Mouse (Mus musculus) hindbrain, embryonic 15.5 days (tissue): Measurements from ENCODE around the gene Otog. TPM values are rescaled to one million over a fixed set of nuclear protein-coding genes. Genes with fewer than 3 reads are reported as not detected.
A peak's percentile ranks its signal among the peaks of the same experiment; 100 is the strongest.

ENCODE experiments used
- ATAC-seq: fragments of 200-750 bp; cut with Nextera tagmentation; 2 replicates; pipeline ENCODE4 v1.8.0; 2017; ENCODE audit warnings: low read depth, moderate number of reproducible peaks, moderate TSS enrichment; ENCODE audit not compliant: low FRiP score
- H3K27ac ChIP-seq: fragments of 300-500 bp; sonication (generic); replicated peaks from 2 replicates; pipeline ENCODE4 v1.5.1; 2015; ENCODE audit warnings: mild to moderate bottlenecking, inconsistent platforms
- H3K27me3 ChIP-seq: fragments of 300-500 bp; sonication (generic); 2 replicates; pipeline ENCODE4 v1.6.1; 2015; ENCODE audit warnings: control low read depth, inconsistent platforms
- H3K36me3 ChIP-seq: fragments of 300-500 bp; sonication (generic); 2 replicates; pipeline ENCODE4 v1.6.1; 2015; ENCODE audit warnings: control low read depth, inconsistent platforms
- H3K4me1 ChIP-seq: fragments of 300-500 bp; sonication (generic); replicated peaks from 2 replicates; pipeline ENCODE4 v1.6.1; 2015; ENCODE audit warnings: control low read depth, inconsistent platforms
- H3K4me2 ChIP-seq: fragments of 300-500 bp; sonication (generic); 2 replicates; pipeline ENCODE4 v1.6.1; 2015; ENCODE audit warnings: moderate library complexity, mild to moderate bottlenecking, inconsistent platforms
- H3K4me3 ChIP-seq: fragments of 300-500 bp; sonication (generic); 2 replicates; pipeline ENCODE4 v1.5.1; 2015; ENCODE audit warnings: mild to moderate bottlenecking, inconsistent platforms
- H3K9ac ChIP-seq: fragments of 300-500 bp; sonication (generic); 2 replicates; pipeline ENCODE4 v1.6.1; 2015; ENCODE audit warnings: inconsistent platforms
- H3K9me3 ChIP-seq: fragments of 300-500 bp; sonication (generic); 2 replicates; pipeline ENCODE4 v1.6.1; 2016; ENCODE audit warnings: control low read depth, inconsistent platforms
- WGBS: fragments of 180-500 bp; shearing (Covaris S2); methylation state at CpG from one replicate; pipeline ENCODE4 v1.1.7; 2015; 5-methylcytosine and 5-hydroxymethylcytosine counted together
- polyA plus RNA-seq: library from polyadenylated mRNA; unstranded; fragments of >200 nt; fragmentation: Nextera tagmentation; extraction: Ambion mirVana; gene quantifications from 2 replicates; pipeline ENCODE4 v1.2.1, GENCODE M21; 2015

Otog gene
- polyA plus RNA-seq, 1 experiment from 2014 or later = 0.05 TPM

DNA sequence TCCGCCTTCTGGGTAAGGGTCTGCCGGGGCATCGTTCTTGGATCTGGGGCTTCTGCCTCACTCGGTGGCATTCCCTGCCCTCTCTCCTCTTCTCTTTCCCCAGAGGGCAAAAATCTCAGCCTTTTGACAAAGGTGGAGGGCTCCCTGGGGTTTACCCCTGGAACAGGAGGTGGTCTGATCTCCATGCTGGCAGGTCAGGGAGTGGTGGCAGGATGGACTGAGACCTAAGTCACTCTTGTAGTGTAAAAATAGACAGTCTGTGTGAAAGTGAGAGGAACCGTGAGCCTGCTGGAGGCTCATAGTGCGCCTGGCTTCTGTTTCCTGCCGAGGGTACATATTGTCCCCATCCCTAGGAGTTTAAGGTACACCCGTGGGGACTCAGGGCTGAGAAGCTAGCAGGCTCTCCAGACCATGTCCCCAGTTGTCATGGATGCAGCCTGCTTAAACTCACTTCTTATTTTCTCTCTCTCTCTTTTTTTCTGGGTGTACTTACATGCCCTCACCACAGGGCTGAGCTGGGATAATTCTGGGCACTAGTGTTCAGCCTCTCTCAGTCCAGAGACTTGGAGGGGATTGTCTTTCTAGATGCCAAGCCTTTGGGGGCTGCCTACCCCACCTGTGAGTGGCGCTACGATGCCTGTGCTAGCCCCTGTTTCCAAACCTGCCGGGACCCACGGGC lies 44.5 kb downstream of the Otog start:
- Histone ChIP-seq H3K36me3 (no peaks in the 10 kb centered on the region), H3K27me3 (no peaks in the 10 kb centered on the region), H3K4me3 (no peak overlapping the region), H3K4me2 (no peak overlapping the region), H3K27ac (no peak overlapping the region), H3K9me3 (no peaks in the 10 kb centered on the region), H3K4me1 (no peaks in the 10 kb centered on the region), H3K9ac (no peak overlapping the region)
- no peak for ATAC-seq
- whole genome bisulfite sequencing = 87% methylated on average over 12 of the region's 12 CpGs

DNA sequence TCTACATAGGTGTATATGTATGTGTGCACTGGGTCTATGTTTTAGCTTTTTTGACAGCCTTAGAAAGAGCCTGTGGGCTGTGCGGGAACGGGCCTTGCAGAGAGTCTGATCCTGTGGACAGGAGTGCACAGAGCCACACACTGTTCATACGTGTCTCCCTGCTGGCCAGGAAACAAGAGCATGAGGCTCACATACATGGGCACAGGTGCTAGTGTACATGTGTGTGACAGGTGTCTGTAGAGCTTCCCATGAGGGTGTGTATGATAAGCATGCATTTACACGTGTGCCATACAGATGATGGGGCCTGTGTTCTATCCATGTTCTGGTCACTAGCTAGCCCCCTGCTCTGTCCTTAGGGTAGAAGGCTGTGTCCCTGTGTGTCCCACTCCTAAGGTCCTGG lies 45.6 kb downstream of the Otog start:
- Histone ChIP-seq H3K9ac (no peak overlapping the region), H3K36me3 (no peaks in the 10 kb centered on the region), H3K4me3 (no peak overlapping the region), H3K4me2 (no peak overlapping the region), H3K27ac (no peak overlapping the region), H3K4me1 (no peaks in the 10 kb centered on the region), H3K9me3 (no peaks in the 10 kb centered on the region), H3K27me3 (no peaks in the 10 kb centered on the region)
- WGBS = 93% methylated on average over 4 of the region's 4 CpGs
- ATAC-seq = no peak

DNA sequence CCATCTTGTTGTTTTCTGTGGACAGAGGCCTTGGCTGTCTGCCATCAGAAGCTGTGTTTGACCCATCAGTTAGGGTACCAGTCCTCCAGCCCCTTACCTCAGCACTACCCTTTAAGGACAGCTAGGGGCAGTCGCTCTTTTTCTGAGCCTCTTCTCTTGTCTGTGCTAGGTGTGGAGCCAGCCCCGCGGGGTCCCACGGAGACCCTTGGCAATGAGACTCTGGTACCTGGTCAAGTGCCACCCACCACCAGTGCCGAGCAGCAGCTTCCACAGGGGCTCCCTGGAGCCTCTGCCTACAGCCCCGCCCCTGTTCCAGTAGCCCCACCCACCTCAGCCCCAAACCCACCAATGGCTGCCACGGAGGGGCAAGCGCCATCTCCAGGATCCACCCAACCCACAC lies 46.3 kb downstream of the Otog start:
- no peak overlapping the region for H3K9ac ChIP-seq
- H3K36me3 ChIP-seq = no peaks in the 10 kb centered on the region
- 25% methylated on average over 8 of the region's 8 CpGs for WGBS
- ATAC-seq = no peak
- H3K4me3 ChIP-seq = no peak overlapping the region
- no peaks in the 10 kb centered on the region for H3K27me3 ChIP-seq
- H3K4me1 ChIP-seq = no peaks in the 10 kb centered on the region
- no peak overlapping the region for H3K4me2 ChIP-seq
- H3K27ac ChIP-seq = no peak overlapping the region
- H3K9me3 ChIP-seq = no peaks in the 10 kb centered on the region

DNA sequence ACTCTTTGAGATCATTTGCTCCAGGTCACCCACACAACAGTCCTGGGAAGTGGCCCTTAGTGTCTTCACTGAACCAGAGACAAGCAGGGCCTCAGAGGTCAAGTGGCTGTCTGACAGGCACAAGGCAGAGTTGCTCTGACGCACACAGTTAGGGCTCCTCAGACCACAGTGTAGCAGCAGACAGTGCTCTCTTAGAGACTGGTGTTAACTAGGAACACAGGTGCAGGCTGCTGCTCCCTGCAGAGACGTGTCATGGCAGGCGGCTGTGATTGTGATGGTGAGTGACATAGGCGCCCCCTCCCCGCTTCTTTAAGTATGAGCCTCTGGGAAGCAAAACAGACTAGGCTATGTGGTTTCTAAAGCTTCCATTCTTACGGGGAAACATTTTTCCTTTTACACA lies 55.5 kb downstream of the Otog start:
- Histone ChIP-seq H3K27me3 (no peaks in the 10 kb centered on the region), H3K9ac (no peak overlapping the region), H3K36me3 (no peaks in the 10 kb centered on the region), H3K4me2 (no peak overlapping the region), H3K9me3 (no peaks in the 10 kb centered on the region), H3K4me1 (no peaks in the 10 kb centered on the region), H3K27ac (no peak overlapping the region), H3K4me3 (no peak overlapping the region)
- WGBS = 28% methylated on average over 6 of the region's 6 CpGs
- ATAC-seq = no peak

DNA sequence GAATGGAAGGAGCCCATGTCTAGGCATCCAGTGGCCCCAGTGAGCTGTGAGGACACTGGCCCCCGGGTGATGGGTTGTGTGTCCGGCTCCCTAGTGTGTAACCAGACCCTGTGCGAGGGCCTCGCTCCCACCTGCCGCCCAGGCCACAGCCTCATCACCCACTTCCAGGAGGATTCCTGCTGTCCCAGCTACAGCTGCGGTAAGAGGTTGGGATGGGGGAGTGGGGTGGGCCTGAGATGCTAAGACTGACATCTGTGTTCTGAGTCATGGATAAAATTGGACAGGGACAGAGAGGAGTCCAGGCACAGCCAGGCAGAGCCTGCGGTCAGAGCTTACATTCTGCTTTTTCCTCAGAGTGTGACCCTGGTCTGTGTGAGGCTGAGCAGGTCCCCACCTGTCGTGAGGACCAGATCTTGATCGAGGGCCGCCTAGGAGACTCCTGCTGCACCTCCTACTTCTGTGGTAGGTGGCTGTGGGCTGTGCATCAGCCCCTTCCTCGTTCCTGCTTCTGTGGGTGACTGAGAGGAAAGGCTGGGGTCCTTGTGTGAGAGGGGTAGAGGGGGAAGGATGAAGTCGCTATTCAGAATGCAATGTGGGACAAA lies 60.3 kb downstream of the Otog start:
- Histone ChIP-seq H3K27ac (no peak overlapping the region), H3K9me3 (no peaks in the 10 kb centered on the region), H3K4me1 (no peaks in the 10 kb centered on the region), H3K9ac (no peak overlapping the region), H3K4me2 (no peak overlapping the region), H3K27me3 (no peaks in the 10 kb centered on the region), H3K4me3 (no peak overlapping the region), H3K36me3 (no peaks in the 10 kb centered on the region)
- no peak for ATAC-seq
- 87% methylated on average over 12 of the region's 12 CpGs for WGBS

DNA sequence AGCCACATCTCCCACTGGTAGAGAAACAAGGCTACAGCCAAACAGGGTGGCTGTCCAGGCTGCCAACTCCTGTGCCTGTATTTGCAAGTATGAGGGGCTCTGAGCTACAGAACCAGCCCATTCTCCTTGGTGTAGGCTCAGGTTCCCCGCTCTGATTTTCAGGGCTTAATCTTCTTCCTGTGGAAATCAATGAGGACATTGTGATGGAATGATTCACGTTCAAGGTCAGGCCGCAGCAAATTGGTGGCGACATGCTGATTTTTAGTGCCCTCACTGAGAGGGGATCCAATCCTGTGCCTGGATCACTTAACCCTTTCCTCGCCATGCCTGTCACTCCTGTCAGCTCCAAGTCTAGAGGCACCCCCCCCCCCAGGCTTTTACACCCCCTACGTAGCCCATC lies 72.7 kb downstream of the Otog start:
- Histone ChIP-seq H3K9me3 (no peaks in the 10 kb centered on the region), H3K4me1 (peaks cover 7% of the 10 kb centered on the region; the same call in 1 of the 2 replicates), H3K9ac (no peak overlapping the region), H3K27me3 (no peaks in the 10 kb centered on the region), H3K27ac (no peak overlapping the region), H3K4me2 (no peak overlapping the region), H3K4me3 (no peak overlapping the region), H3K36me3 (no peaks in the 10 kb centered on the region)
- WGBS = 31% methylated on average over 6 of the region's 6 CpGs
- ATAC-seq = no peak

DNA sequence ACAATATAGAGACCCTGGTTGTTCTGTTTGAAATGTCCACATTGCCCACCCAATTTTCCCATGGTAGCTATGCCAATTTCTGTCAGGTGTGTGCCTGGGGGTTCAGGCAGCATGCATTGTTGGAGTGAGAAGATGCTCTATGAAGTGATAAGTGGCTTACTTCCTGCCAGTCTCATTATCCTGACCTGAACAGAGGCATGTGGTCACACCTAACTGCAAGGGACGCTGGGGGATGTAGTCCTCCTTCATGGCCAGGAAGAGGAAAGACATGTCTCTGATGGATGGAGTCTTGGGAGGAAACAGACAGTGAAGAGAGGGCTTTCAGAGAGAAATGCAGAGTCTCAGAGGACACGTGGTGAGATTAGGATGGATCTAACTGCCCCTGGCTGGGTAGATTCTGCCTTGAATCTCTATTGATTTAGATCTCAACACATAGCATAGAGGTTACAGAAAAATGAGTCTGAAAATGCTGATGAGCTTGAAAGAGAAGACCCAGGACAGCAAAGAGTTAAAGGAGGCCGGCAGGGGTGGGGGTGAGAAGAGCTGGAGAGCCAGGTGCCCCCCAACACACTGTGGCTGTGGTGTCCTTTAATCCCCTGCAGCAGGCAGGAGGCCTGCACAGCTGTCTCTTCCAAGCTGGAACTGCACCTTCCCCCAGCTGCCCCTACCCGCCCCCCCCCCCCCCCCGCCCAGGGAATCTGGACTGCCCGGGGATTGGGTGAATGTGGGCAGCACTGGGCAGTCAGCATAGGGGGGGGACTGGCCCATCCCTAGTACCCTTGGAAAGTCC lies 73.6 kb downstream of the Otog start:
- 47% methylated on average over 6 of the region's 6 CpGs for WGBS

DNA sequence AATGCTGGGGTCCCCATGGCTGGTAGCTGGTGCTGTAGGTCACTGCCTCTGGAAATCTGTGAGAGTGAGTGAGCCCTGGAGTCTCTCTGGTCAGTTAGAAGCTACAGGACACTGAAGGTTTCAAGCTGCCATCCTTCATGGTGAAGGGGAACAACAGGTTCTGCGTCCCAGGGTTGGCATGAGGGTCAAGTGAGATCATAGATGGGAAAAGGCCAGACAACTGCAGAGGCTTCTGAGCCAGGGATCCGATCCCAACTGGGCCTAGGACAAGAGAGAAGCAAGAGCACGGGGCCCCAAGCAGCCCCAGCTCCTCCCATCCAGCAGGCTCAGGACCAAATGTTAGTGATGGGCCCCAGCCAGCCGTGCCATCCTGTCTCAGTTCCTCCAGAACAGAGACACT lies 74.9 kb downstream of the Otog start:
- Histone ChIP-seq H3K4me2 (no peak overlapping the region), H3K27me3 (no peaks in the 10 kb centered on the region), H3K9ac (no peak overlapping the region), H3K9me3 (no peaks in the 10 kb centered on the region), H3K36me3 (no peaks in the 10 kb centered on the region), H3K4me3 (no peak overlapping the region), H3K4me1 (peaks cover 7% of the 10 kb centered on the region; the same call in 1 of the 2 replicates), H3K27ac (no peak overlapping the region)
- ATAC-seq = no peak
- 70% methylated on average over 4 of the region's 4 CpGs for WGBS

More for the DNA sequence above, 73.6 kb downstream of the Otog start:
- Histone ChIP-seq H3K27me3 (no peaks in the 10 kb centered on the region), H3K9me3 (no peaks in the 10 kb centered on the region), H3K9ac (no peak overlapping the region), H3K36me3 (no peaks in the 10 kb centered on the region), H3K4me1 (peaks cover 7% of the 10 kb centered on the region; the same call in 1 of the 2 replicates), H3K4me3 (no peak overlapping the region), H3K27ac (no peak overlapping the region), H3K4me2 (no peak overlapping the region)
- 0 out of 2 replicates have a peak, but pooled peaks have one; percentile 30 for ATAC-seq

DNA sequence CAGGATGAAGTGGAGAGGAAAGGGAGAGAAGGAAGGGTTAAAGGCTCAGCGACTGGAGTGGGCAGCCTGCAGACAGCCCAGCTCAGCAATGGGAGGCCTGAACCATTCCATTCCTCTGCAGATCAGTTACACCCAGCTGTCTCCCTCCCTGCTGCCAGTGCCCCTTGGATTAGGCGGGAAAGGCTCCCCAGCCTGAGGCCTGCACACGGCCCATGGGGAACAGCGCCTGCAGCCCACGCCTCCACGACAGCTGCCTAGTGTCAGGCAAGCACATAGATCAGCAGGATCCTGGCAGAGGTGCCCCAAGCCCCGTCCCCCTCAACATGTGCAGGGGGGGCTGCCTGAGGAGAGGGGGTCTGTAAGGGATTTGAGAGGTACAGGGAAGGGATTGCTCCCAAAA lies 76.2 kb downstream of the Otog start:
- no peak overlapping the region for H3K9ac ChIP-seq

DNA sequence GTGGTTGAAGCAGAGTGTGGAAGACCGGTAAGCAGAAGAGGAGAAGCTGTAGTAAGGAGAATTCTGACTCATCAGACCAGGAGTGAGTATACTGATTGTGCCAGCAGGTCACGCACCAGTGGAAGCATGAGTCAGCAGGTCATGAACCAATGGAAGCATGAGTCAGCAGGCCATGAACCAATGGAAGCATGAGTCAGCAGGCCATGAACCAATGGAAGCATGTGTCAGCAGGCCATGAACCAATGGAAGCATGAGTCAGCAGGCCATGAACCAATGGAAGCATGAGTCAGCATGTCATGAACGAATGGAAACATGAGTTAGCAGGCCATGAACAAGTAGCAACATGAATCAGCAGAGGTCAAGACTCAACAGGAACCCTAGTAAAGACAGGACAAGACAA lies 80.5 kb downstream of the Otog start:
- Histone ChIP-seq H3K4me2 (no peak overlapping the region), H3K36me3 (no peaks in the 10 kb centered on the region), H3K9me3 (no peaks in the 10 kb centered on the region), H3K9ac (no peak overlapping the region), H3K27ac (no peak overlapping the region), H3K4me3 (no peak overlapping the region), H3K27me3 (no peaks in the 10 kb centered on the region), H3K4me1 (peaks cover 7% of the 10 kb centered on the region; the same call in 1 of the 2 replicates)
- no peak for ATAC-seq
- WGBS = 89% methylated on average over 3 of the region's 3 CpGs

More for the DNA sequence above, 76.2 kb downstream of the Otog start:
- Histone ChIP-seq H3K4me1 (peaks cover 7% of the 10 kb centered on the region; the same call in 1 of the 2 replicates), H3K36me3 (no peaks in the 10 kb centered on the region), H3K9me3 (no peaks in the 10 kb centered on the region), H3K4me2 (no peak overlapping the region), H3K27me3 (no peaks in the 10 kb centered on the region), H3K4me3 (no peak overlapping the region), H3K27ac (no peak overlapping the region)
- no peak for ATAC-seq
- WGBS = 17% methylated on average over 7 of the region's 7 CpGs

DNA sequence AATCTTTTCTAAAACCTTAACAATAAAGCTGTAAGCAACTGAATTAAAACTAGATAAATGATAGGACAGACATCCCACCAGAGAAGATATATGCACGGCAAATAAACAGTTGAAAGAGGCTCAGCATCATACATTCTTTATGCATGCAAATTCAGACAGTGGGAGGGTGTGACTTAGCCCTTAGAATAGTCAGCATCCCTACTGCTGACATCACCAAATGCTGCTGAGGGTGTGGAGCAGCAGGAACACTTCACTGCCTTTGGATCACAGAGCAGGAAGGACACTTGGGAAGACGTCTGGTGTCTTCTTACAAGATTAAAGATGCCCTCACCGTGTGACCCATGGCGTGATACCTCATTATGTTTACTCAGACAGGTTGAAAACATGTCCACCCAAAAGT lies 87.1 kb downstream of the Otog start:
- WGBS = 67% methylated on average over 4 of the region's 4 CpGs

DNA sequence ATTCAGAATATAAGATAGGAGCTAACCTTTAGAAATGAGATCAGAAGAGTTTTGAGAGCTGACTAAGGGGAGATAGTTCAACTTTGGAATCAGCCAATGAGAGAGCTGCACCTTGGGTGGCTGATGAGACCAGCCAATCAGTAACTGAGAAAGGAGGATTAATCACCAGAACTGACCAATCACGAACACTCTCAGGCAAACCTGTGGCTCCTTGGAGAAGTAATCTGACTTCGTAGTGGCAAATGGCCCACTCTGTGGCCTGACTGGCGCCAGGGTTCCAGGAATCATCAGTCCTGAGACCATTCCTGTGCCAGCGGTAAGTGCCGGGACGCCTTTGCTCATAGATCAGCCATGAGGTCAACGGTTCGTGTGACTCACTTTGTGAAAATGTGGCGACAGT lies 96.6 kb downstream of the Otog start:
- no peaks in the 10 kb centered on the region for H3K4me1 ChIP-seq

More for the DNA sequence above, 87.1 kb downstream of the Otog start:
- no peak overlapping the region for H3K4me3 ChIP-seq
- no peaks in the 10 kb centered on the region for H3K27me3 ChIP-seq
- H3K27ac ChIP-seq = no peak overlapping the region
- no peaks in the 10 kb centered on the region for H3K36me3 ChIP-seq
- no peak overlapping the region for H3K4me2 ChIP-seq
- H3K9me3 ChIP-seq = no peaks in the 10 kb centered on the region
- no peaks in the 10 kb centered on the region for H3K4me1 ChIP-seq
- no peak overlapping the region for H3K9ac ChIP-seq
- ATAC-seq = no peak

More for the DNA sequence above, 96.6 kb downstream of the Otog start:
- Histone ChIP-seq H3K9me3 (no peaks in the 10 kb centered on the region), H3K27ac (no peak overlapping the region), H3K4me3 (no peak overlapping the region), H3K27me3 (no peaks in the 10 kb centered on the region), H3K4me2 (no peak overlapping the region), H3K36me3 (no peaks in the 10 kb centered on the region), H3K9ac (no peak overlapping the region)
- 87% methylated on average over 9 of the region's 9 CpGs for WGBS
- no peak for ATAC-seq
